11 mouse cellular contexts compared by ENCODE assay signal in genomic region chr6:148972059-148972848, GRCm38 (mm10). TPM values are rescaled to one million over a fixed set of nuclear protein-coding genes. Genes with fewer than 3 reads are reported as not detected.
DNase-seq lines count a peak whose midpoint lies in the region; ATAC-seq lines count a peak whose summit lies in the region.
"Had no signal": no experiment of that assay in that cellular context is flagged by ENCODE, and none has a peak within 500 bp of the region (broad histone marks: within the 10 kb centered on the region; RNA-seq: fewer than 3 reads in every experiment).

No protein-coding gene starts in this region.

- H3K36me3 ChIP-seq in heart, embryonic 15.5 days: no peaks in the 10 kb centered on the region
- H3K36me3 ChIP-seq in midbrain, embryonic 13.5 days: no peaks in the 10 kb centered on the region
- H3K36me3 ChIP-seq in midbrain, embryonic 11.5 days (ENCODE audit: control insufficient read depth, insufficient read depth, low read length): no peaks in the 10 kb centered on the region
- no peaks in the 10 kb centered on the region for H3K36me3 ChIP-seq in embryonic facial prominence, embryonic 14.5 days (ENCODE audit: control insufficient read depth, insufficient read depth, low read length)

- no peaks in the 10 kb centered on the region for H3K9me3 ChIP-seq in heart, embryonic 15.5 days (replicated peaks)
- H3K9me3 ChIP-seq in midbrain, embryonic 13.5 days: no peaks in the 10 kb centered on the region
- H3K9me3 ChIP-seq in midbrain, embryonic 11.5 days (ENCODE audit: control insufficient read depth, low read length): no peaks in the 10 kb centered on the region
- H3K9me3 ChIP-seq in embryonic facial prominence, embryonic 14.5 days (ENCODE audit: control insufficient read depth, low read length): no peaks in the 10 kb centered on the region

- H3K4me3 ChIP-seq in heart, embryonic 15.5 days: no peak overlapping the region
- H3K4me3 ChIP-seq in midbrain, embryonic 13.5 days (replicated peaks): no peak overlapping the region
- no peak overlapping the region for H3K4me3 ChIP-seq in midbrain, embryonic 11.5 days (ENCODE audit: low read depth, low read length)
- no peak overlapping the region for H3K4me3 ChIP-seq in embryonic facial prominence, embryonic 14.5 days (ENCODE audit: low read depth, low read length)

- H3K9ac ChIP-seq in heart, embryonic 15.5 days: no peak overlapping the region
- 0 out of 2 replicates have a peak overlapping the region, but pooled peaks have one; percentile 10 for H3K9ac ChIP-seq in midbrain, embryonic 13.5 days (replicated peaks)
- no peak overlapping the region for H3K9ac ChIP-seq in midbrain, embryonic 11.5 days (ENCODE audit: low read length)
- no peak overlapping the region for H3K9ac ChIP-seq in embryonic facial prominence, embryonic 14.5 days (ENCODE audit: low read depth, low read length)

- H3K4me2 ChIP-seq in heart, embryonic 15.5 days: peak overlapping the region; percentile 28; the same call in 1 of the 2 replicates
- no peak overlapping the region for H3K4me2 ChIP-seq in midbrain, embryonic 13.5 days (replicated peaks)
- no peak overlapping the region for H3K4me2 ChIP-seq in midbrain, embryonic 11.5 days
- peak overlapping the region; percentile 1; the same call in 1 of the 2 replicates for H3K4me2 ChIP-seq in embryonic facial prominence, embryonic 14.5 days (ENCODE audit: low read depth, low read length)

- DNase-seq in heart, adult 18-20 months: no peak
- no peak for DNase-seq in midbrain, embryonic 11.5 days (ENCODE audit: low spot score, missing footprints)
- no peak for DNase-seq in embryonic facial prominence, embryonic 14.5 days (ENCODE audit: low spot score)
- peak; percentile 32 for DNase-seq in yolk sac, embryonic 10.5 days (ENCODE audit: low spot score)
- DNase-seq in cerebellum, adult 11 months: no peak
- DNase-seq in lung, postnatal 4 days: no peak
- DNase-seq: cerebellum, adult 8-10 months; lung, postnatal 10 days had no signal

- 0 out of 2 replicates have a peak overlapping the region, but pooled peaks have one; percentile 5 for H3K27ac ChIP-seq in heart, embryonic 15.5 days
- no peak overlapping the region for H3K27ac ChIP-seq in midbrain, embryonic 13.5 days
- H3K27ac ChIP-seq in midbrain, embryonic 11.5 days (ENCODE audit: low read depth, low read length): no peak overlapping the region
- H3K27ac ChIP-seq in embryonic facial prominence, embryonic 14.5 days (replicated peaks; ENCODE audit: low read depth, low read length): peak overlapping the region; percentile 24; the same call in 1 of the 2 replicates

- peaks cover 16% of the 10 kb centered on the region for H3K4me1 ChIP-seq in heart, embryonic 15.5 days (replicated peaks)
- peaks cover 8% of the 10 kb centered on the region; the same call in 1 of the 2 replicates for H3K4me1 ChIP-seq in midbrain, embryonic 13.5 days (replicated peaks)
- peaks cover 6% of the 10 kb centered on the region for H3K4me1 ChIP-seq in midbrain, embryonic 11.5 days (ENCODE audit: control insufficient read depth, insufficient read depth, low read length)
- peaks cover 10% of the 10 kb centered on the region for H3K4me1 ChIP-seq in embryonic facial prominence, embryonic 14.5 days (ENCODE audit: control insufficient read depth, insufficient read depth, low read length)

- 24% methylated on average over 9 of the region's 9 CpGs for WGBS in heart, embryonic 15.5 days
- WGBS in midbrain, embryonic 13.5 days: 20% methylated on average over 9 of the region's 9 CpGs
- WGBS in midbrain, embryonic 11.5 days: 21% methylated on average over 9 of the region's 9 CpGs
- WGBS in embryonic facial prominence, embryonic 14.5 days: 16% methylated on average over 9 of the region's 9 CpGs

- no peaks in the 10 kb centered on the region for H3K27me3 ChIP-seq in heart, embryonic 15.5 days
- H3K27me3 ChIP-seq in midbrain, embryonic 13.5 days: no peaks in the 10 kb centered on the region
- H3K27me3 ChIP-seq in midbrain, embryonic 11.5 days (ENCODE audit: control insufficient read depth, insufficient read depth, low read length): no peaks in the 10 kb centered on the region
- H3K27me3 ChIP-seq in embryonic facial prominence, embryonic 14.5 days (replicated peaks; ENCODE audit: control insufficient read depth, insufficient read depth, low read length): no peaks in the 10 kb centered on the region

- ATAC-seq in heart, embryonic 15.5 days (replicated peaks; ENCODE audit: insufficient number of reproducible peaks, insufficient read depth, low FRiP score, low read depth): no peak
- ATAC-seq in midbrain, embryonic 13.5 days: no peak
- ATAC-seq in midbrain, embryonic 11.5 days (ENCODE audit: low FRiP score): no peak
- peak; percentile 65; the same call in 1 of the 2 replicates for ATAC-seq in embryonic facial prominence, embryonic 14.5 days (ENCODE audit: low read depth)
- ATAC-seq: CD4-positive, CD25-positive, alpha-beta regulatory T cell, adult 4 months had no signal

RNA-seq across cellular contexts. Expression of gene Sinhcaf, which starts 26.0 kb away (rescaled TPM):
- 44.6 and 54.0 TPM in 2 replicates for polyA plus RNA-seq in heart, embryonic 15.5 days (2015; fragmentation: Nextera tagmentation; extraction: Ambion mirVana)
- 1 to 10 TPM; 3.3 to 4.6 TPM for total RNA-seq in heart, adult 18-20 months (2021)
- polyA plus RNA-seq in midbrain, embryonic 13.5 days (2015; fragmentation: Nextera tagmentation; extraction: Ambion mirVana): 141 and 156 TPM in 2 replicates
- 313 and 341 TPM in 2 replicates for polyA plus RNA-seq in midbrain, embryonic 11.5 days (2014; fragmentation: Nextera tagmentation; extraction: Ambion mirVana)
- polyA plus RNA-seq in embryonic facial prominence, embryonic 14.5 days (2014; fragmentation: Nextera tagmentation; extraction: Ambion mirVana): 62.4 and 72.0 TPM in 2 replicates

Comparison
In these comparisons a context has a peak if more than half of its experiments do, and no peak if none do; other contexts are left out.
1. H3K27ac ChIP-seq: peak in heart, embryonic 15.5 days (single experiment) and embryonic facial prominence, embryonic 14.5 days (single experiment); none in midbrain, embryonic 13.5 days (single experiment) and midbrain, embryonic 11.5 days (single experiment).
2. H3K4me2 ChIP-seq: peak in heart, embryonic 15.5 days (single experiment) and embryonic facial prominence, embryonic 14.5 days (single experiment); none in midbrain, embryonic 13.5 days (single experiment) and midbrain, embryonic 11.5 days (single experiment).